Mouse (Mus musculus): ENCODE measurements around the gene Lmo4.

Gene Lmo4

DNA sequence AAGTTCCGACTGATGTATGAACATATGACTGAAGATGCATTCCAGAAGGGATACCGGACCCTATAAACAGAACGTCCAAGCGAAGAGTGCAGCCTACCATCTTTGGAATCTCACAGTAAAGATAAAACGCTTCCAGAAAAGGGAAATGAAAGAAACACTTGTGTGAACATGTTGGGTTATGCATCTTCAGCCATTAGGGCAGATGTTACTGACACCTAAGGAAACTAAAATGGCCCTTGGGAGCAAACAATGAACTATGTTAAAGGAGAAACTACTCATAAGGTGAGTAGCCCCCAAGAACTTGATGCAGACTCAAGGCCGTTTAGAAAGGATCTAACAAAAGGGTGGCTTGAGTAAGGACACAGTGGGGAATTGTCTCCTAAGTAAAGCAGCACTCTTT lies 54.0 kb downstream of the Lmo4 start:
- DNase-seq (ENCODE audit: low read depth) = no peak

- DNase-seq (ENCODE audit: low read depth) = no peak
Measured at GRCm38 (mm10) chr3:144148234-144148633, 56.8 kb downstream of the Lmo4 start.

GRCm38 (mm10) chr3:144147244-144147643 lies 57.8 kb downstream of the Lmo4 start:
- DNase-seq (ENCODE audit: low read depth) = no peak

DNA sequence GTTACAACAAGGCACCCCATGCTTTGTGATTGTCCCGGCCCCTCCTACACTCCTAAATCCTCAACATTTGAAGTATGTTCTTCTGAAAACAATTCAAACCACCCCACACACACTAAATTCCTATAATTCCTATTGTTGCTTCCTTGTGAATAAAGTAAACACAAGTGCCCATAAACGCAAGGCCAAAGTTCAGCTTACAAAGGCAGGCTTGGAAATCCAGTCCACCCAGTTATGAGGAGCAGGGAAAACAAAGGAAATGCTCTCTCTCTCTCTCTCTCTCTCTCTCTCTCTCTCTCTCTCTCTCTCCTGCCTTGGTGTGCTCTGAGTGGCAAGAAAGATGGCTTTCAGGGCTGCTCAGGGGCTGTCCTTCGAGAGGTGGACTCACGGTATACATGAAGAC lies 61.0 kb downstream of the Lmo4 start:
- DNase-seq (ENCODE audit: low read depth) = no peak

GRCm38 (mm10) chr3:144142939-144143338 lies 62.1 kb downstream of the Lmo4 start:
- no peak for DNase-seq (ENCODE audit: low read depth)

GRCm38 (mm10) chr3:144141786-144142185 lies 63.2 kb downstream of the Lmo4 start:
- no peak for DNase-seq (ENCODE audit: low read depth)

- no peak for DNase-seq (ENCODE audit: low read depth)
Measured at GRCm38 (mm10) chr3:144140816-144141215, 64.2 kb downstream of the Lmo4 start.

DNA sequence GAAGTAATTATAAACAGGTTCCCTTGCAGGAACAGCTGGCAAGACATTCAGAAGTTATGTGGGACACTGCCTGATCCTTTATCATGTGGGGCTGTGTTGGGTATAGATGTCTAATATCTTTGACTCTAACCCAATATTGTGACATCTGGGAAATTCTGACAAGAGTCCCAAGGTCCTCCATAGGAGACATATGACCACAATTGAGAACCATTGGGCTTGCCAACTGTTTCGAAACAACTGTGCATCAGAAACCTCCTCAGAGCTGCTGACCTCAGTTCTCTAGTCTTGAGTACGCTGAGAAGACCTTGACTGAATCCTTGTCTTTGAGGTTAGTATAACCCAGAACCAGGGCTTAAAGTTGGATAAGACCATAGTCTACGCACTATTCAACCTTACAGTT lies 66.4 kb downstream of the Lmo4 start:
- no peak for DNase-seq (ENCODE audit: low read depth)

Data from c-Kit-positive CD71-positive TER-119-negative erythroid progenitor cells, embryonic 14.5 days (primary cell).